Mouse (Mus musculus) forebrain, postnatal 0 days (tissue): Measurements from ENCODE around the gene Csrp1. TPM values are rescaled to one million over a fixed set of nuclear protein-coding genes. Genes with fewer than 3 reads are reported as not detected.

Source experiments
- ATAC-seq: fragments of 200-750 bp; cut with Nextera tagmentation; 2 replicates; pipeline ENCODE4 v1.8.0; 2017; ENCODE audit warnings: mild to moderate bottlenecking, moderate library complexity
- DNase-seq: peaks from one replicate; pipeline ENCODE4 v3.0.0-alpha.2; 2015
- H3K27ac ChIP-seq: fragments of 300-500 bp; sonication (generic); 2 replicates; pipeline ENCODE4 v1.5.1; 2014; ENCODE audit warnings: low read depth, mild to moderate bottlenecking, antibody characterized with exemption, low read length, moderate library complexity, mixed read lengths
- H3K27me3 ChIP-seq: fragments of 300-500 bp; sonication (generic); 2 replicates; pipeline ENCODE4 v1.6.1; 2014; ENCODE audit warnings: mild to moderate bottlenecking, low read length, mixed read lengths; ENCODE audit not compliant: insufficient read depth
- H3K36me3 ChIP-seq: fragments of 300-500 bp; sonication (generic); 2 replicates; pipeline ENCODE4 v1.6.1; 2014; ENCODE audit warnings: mild to moderate bottlenecking, moderate library complexity; ENCODE audit not compliant: insufficient read depth
- H3K4me1 ChIP-seq: fragments of 300-500 bp; sonication (generic); 2 replicates; pipeline ENCODE4 v1.6.1; 2014; ENCODE audit warnings: antibody characterized with exemption; ENCODE audit not compliant: insufficient read depth
- H3K4me2 ChIP-seq: fragments of 300-500 bp; sonication (generic); 2 replicates; pipeline ENCODE4 v1.6.1; 2014; ENCODE audit warnings: low read depth, mild to moderate bottlenecking, moderate library complexity
- H3K4me3 ChIP-seq: fragments of 300-500 bp; sonication (generic); 2 replicates; pipeline ENCODE4 v1.5.1; 2014; ENCODE audit warnings: low read depth, low read length, mixed read lengths
- H3K9ac ChIP-seq: fragments of 300-500 bp; sonication (generic); 2 replicates; pipeline ENCODE4 v1.6.1; 2014; ENCODE audit warnings: mild to moderate bottlenecking
- H3K9me3 ChIP-seq: fragments of 300-500 bp; sonication (generic); 2 replicates; pipeline ENCODE4 v1.6.1; 2016; ENCODE audit warnings: low read length
- CTCF ChIP-seq: sonication (generic); IDR thresholded peaks from 2 replicates; pipeline ENCODE4 v1.5.1; 2016; ENCODE audit warnings: antibody characterized with exemption, control low read depth, low read depth
- WGBS: fragments of 180-500 bp; shearing (Covaris S2); extraction: QIAGEN DNeasy Blood & Tissue Kit; methylation state at CpG from one replicate; pipeline ENCODE4 v1.1.7; 2014; 5-methylcytosine and 5-hydroxymethylcytosine counted together
- polyA plus RNA-seq: library from polyadenylated mRNA; unstranded; fragments of >200 nt; fragmentation: Nextera tagmentation; extraction: Ambion mirVana; gene quantifications from 2 replicates; pipeline ENCODE4 v1.2.1, GENCODE M21; 2015
- total RNA-seq: library from RNA; depleted of rRNA; stranded (reverse); fragments of >200 nt; gene quantifications from 2 replicates; pipeline ENCODE4 v1.2.3, GENCODE M21; 2014

The Csrp1 gene
- total and polyA plus RNA-seq, 2 experiments from 2014 or later = 21.0 to 55.7 TPM

GRCm38 (mm10) chr1:135676247-135676646, 43.6 kb upstream of the Csrp1 start:
- no peak for TF ChIP-seq CTCF
- H3K9ac ChIP-seq = no peak overlapping the region

DNA sequence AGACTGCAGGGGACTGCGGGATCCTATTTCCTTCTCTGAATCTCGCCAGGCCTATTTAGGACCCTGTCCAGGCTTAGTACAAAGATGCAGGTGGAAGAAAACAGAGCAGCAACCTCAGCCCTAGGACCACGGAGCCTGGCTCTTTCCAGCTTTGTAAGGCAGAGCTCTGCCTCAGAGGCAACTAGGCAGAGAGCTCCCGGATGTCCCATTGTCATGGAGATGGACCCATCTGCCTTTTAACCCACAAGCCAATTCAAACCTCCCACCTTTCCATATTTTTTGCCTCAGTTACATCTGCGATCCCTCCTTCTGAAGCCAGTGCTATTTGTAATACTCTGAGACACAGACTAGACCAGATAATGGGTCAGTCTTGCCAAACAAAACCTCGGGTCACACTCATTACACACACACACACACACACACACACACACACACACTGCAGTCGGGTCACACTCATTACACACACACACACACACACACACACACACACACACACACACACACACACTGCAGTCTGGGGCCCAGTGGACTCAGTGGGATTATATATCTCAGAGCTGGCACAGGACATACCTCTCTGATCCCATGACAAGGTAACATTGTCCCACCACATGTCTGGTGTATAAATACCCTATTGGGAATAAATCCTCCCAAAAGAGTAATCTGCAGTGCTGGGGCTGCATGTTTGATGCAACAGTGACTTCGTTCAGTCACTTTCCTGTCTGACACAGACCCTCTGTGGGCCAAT, 42.8 kb upstream of the Csrp1 start:
- Histone ChIP-seq H3K4me1 (no peaks in the 10 kb centered on the region), H3K27me3 (no peaks in the 10 kb centered on the region), H3K4me2 (no peak overlapping the region), H3K27ac (no peak overlapping the region), H3K36me3 (no peaks in the 10 kb centered on the region), H3K9ac (no peak overlapping the region), H3K9me3 (no peaks in the 10 kb centered on the region), H3K4me3 (no peak overlapping the region)
- no peak for ATAC-seq
- no peak for DNase-seq
- 40% methylated on average over 8 of the region's 8 CpGs for WGBS
- TF ChIP-seq CTCF = no peak

More at GRCm38 (mm10) chr1:135676247-135676646, 43.6 kb upstream of the Csrp1 start:
- no peak overlapping the region for H3K4me3 ChIP-seq
- WGBS = 86% methylated on average over 10 of the region's 10 CpGs
- H3K27me3 ChIP-seq = no peaks in the 10 kb centered on the region
- ATAC-seq (no peak), DNase-seq (no peak)
- H3K4me1 ChIP-seq = no peaks in the 10 kb centered on the region
- no peak overlapping the region for H3K27ac ChIP-seq
- no peaks in the 10 kb centered on the region for H3K9me3 ChIP-seq
- no peaks in the 10 kb centered on the region for H3K36me3 ChIP-seq
- no peak overlapping the region for H3K4me2 ChIP-seq

DNA sequence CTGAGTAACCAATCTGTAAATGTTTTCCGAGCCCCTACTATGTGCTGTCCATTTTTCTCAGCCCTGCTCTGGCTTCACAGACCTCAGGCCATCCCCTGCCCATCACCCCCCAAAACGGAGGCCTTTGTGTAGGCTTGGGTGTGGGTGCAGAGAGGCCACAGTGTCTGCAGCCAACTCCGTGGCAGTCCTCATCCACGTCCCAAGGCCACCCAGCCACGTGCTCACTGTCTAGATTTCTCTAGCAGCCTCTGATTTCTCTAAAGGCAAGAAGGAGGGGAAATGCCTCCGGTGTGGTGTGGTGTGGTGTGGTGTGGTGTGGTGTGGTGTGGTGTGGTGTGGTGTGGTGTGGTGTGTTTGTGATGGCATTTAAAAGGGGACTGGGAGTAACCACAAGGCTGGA, 41.7 kb upstream of the Csrp1 start:
- WGBS = 77% methylated on average over 6 of the region's 6 CpGs

GRCm38 (mm10) chr1:135680716-135681115, 39.1 kb upstream of the Csrp1 start:
- Histone ChIP-seq H3K9me3 (no peaks in the 10 kb centered on the region), H3K27me3 (no peaks in the 10 kb centered on the region), H3K4me1 (no peaks in the 10 kb centered on the region), H3K27ac (no peak overlapping the region), H3K4me2 (no peak overlapping the region), H3K9ac (no peak overlapping the region), H3K4me3 (no peak overlapping the region), H3K36me3 (no peaks in the 10 kb centered on the region)
- 70% methylated on average over 4 of the region's 4 CpGs for WGBS
- ATAC-seq (no peak), DNase-seq (no peak)
- TF ChIP-seq CTCF = no peak

More for the DNA sequence above, 41.7 kb upstream of the Csrp1 start:
- Histone ChIP-seq H3K9ac (no peak overlapping the region), H3K36me3 (no peaks in the 10 kb centered on the region), H3K9me3 (no peaks in the 10 kb centered on the region), H3K4me1 (no peaks in the 10 kb centered on the region), H3K4me2 (no peak overlapping the region), H3K4me3 (no peak overlapping the region), H3K27ac (no peak overlapping the region), H3K27me3 (no peaks in the 10 kb centered on the region)
- ATAC-seq (no peak), DNase-seq (no peak)
- no peak for TF ChIP-seq CTCF

GRCm38 (mm10) chr1:135681122-135681521, 38.7 kb upstream of the Csrp1 start:
- Histone ChIP-seq H3K4me1 (no peaks in the 10 kb centered on the region), H3K27ac (no peak overlapping the region), H3K4me3 (no peak overlapping the region), H3K4me2 (no peak overlapping the region), H3K36me3 (no peaks in the 10 kb centered on the region), H3K9me3 (no peaks in the 10 kb centered on the region), H3K27me3 (no peaks in the 10 kb centered on the region), H3K9ac (no peak overlapping the region)
- WGBS = 61% methylated on average over 8 of the region's 8 CpGs
- no peak for DNase-seq
- peak; percentile 71; the same call in 1 of the 2 replicates for ATAC-seq
- no peak for TF ChIP-seq CTCF

GRCm38 (mm10) chr1:135684895-135685294, 35.0 kb upstream of the Csrp1 start:
- Histone ChIP-seq H3K27me3 (no peaks in the 10 kb centered on the region; the same call in 1 of the 2 replicates), H3K27ac (no peak overlapping the region), H3K9ac (no peak overlapping the region), H3K4me3 (no peak overlapping the region), H3K36me3 (no peaks in the 10 kb centered on the region), H3K9me3 (no peaks in the 10 kb centered on the region), H3K4me1 (peaks cover 13% of the 10 kb centered on the region), H3K4me2 (no peak overlapping the region)
- TF ChIP-seq CTCF = no peak
- DNase-seq (no peak), ATAC-seq (no peak)
- 61% methylated on average over 4 of the region's 4 CpGs for WGBS

DNA sequence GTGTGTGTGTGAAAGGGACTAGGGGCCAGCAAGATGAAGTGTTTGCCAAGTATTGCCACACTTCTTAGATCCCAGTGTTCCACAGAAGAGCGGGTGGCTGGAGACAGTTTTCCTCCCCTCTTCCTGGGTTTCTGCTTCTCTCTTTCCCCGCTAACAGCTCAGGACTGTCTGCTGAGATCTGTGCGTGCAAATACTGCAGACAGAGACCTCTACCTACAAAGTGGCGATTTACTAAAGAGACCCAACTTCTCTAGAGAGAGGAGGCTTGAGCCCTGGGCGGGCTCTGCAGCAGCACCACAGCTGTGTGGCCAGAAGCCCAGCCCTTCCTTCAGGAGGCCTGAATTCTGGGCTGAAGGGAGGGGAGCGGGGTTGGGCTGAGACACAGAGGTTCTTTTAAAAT, 34.5 kb upstream of the Csrp1 start:
- peaks cover 13% of the 10 kb centered on the region for H3K4me1 ChIP-seq
- DNase-seq (no peak), ATAC-seq (no peak)
- no peak overlapping the region for H3K4me3 ChIP-seq
- H3K27me3 ChIP-seq = no peaks in the 10 kb centered on the region; the same call in 1 of the 2 replicates
- TF ChIP-seq CTCF = no peak
- 50% methylated on average over 6 of the region's 6 CpGs for WGBS
- no peak overlapping the region for H3K27ac ChIP-seq
- no peak overlapping the region for H3K9ac ChIP-seq
- H3K36me3 ChIP-seq = no peaks in the 10 kb centered on the region
- H3K9me3 ChIP-seq = no peaks in the 10 kb centered on the region
- H3K4me2 ChIP-seq = no peak overlapping the region
